Mouse (Mus musculus) ZHBTc4 (cell line): ENCODE measurements at regions not wholly inside any gene's neighbourhood (a gene's known extent, or its start where the extent isn't known, plus 50 kb on each side); places are given as distances from the start of the nearest gene placed in this dataset.
"Not testable (repeated sequence)": the region's sequence is repeated elsewhere in the genome, so short reads cannot be mapped to it uniquely, and the experiment has no call there.

ENCODE experiments used
- DNase-seq: peaks from one replicate; pipeline ENCODE4 v3.0.0-alpha.2; 2011; ENCODE audit warnings: low read depth, low spot score

DNA sequence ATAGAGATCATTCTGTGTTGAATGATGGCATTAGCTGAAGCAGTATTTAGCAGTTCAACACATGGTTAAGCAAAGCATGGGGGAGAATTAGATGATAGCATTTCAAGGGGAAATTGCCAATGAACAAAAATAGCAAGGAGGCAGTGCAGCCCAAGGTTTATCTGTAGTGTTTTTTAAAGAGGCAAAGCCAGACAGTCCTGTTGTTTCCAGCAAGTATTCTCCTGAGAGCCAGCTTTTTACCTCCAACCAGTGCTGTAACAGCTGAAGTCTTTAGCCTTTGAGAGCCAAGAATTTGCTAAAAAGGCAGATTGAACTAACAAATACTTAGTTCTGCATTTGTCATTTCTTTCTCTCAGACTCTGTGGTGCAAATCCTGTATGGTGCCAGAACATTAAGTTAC is 305.1 kb upstream of the Arx start:
- DNase-seq: no peak

DNA sequence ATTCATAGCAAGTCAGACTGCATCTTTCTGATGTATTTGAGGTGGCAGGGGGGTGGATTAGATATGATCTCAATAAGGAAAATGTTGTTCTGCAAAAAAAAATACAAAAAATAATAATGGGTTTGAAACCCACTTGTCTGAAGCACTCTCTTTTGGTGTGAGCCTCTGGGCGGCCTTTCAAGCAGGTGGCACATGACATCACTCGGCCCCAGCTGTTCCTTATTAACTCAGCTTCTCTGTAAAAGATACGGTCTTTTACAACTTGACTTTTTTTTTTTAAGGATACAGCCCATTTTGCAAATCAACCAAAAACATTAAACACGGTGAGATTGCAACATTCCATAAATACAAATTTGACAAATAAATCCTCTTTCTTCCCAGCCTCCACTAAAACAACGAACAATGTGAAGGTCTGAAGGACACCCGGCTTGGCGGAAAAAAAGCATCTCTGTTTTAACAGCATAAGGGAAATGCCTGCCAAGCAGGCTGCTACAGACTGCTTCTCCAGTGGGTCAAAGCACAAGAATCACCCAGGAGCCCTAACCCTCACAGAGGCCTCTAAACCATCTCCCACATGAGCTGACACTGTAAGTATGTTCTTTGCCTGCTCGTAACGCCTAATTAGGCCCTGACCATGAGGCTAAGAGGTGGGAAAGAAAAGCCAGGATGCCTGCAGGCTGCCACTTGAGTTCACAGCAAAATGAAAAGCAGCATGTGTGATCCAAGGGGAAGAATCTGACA is 283.8 kb upstream of the Arx start:
- DNase-seq: no peak

- DNase-seq: no peak
Observed at GRCm38 (mm10) chrX:93006681-93007080, 279.6 kb upstream of the Arx start.

DNA sequence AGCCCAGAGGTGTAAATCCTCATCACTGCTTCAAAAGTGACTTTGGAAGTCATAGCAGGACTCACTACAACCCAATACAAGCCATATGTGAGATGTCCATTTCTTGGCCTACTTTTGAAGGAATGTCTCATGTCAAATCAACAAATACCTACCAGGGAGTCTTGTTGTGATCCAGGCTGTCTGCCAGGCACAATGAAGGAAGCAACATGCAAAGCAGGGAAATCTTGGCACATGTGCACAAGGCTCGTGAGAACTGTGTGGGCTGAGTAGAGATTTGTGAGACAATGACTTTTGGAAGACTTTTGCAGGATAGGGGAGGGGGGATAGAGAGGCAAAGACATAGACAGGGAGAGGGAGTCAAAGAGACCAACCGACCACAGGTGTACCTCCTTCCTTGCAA is 274.7 kb upstream of the Arx start:
- DNase-seq: no peak

DNA sequence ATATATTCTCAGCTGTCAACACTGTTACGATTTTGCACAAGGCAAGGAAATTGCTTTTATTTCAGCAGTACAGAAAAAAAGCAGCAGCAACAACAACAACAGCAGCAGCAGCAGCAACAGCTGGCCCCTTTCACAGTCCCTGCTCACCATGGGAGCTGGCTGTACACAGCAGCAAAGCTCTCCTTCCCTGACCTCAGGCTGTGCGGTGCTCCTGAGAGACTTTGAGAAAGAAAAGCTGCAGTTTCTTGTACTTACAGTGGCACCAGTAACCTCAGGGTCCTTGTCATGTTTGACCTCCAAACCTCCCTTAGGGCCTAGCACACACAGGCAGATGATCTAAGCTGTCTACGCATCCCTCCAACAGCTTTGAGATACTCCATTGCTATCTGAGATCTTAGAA is 269.9 kb upstream of the Arx start:
- no peak for DNase-seq

- DNase-seq: no peak
Observed at GRCm38 (mm10) chrX:93041096-93041495, 245.1 kb upstream of the Arx start.

- no peak for DNase-seq
Observed at GRCm38 (mm10) chrX:93042736-93043135, 243.5 kb upstream of the Arx start.

GRCm38 (mm10) chrX:93048967-93049754 is 237.1 kb upstream of the Arx start:
- DNase-seq: no peak

DNA sequence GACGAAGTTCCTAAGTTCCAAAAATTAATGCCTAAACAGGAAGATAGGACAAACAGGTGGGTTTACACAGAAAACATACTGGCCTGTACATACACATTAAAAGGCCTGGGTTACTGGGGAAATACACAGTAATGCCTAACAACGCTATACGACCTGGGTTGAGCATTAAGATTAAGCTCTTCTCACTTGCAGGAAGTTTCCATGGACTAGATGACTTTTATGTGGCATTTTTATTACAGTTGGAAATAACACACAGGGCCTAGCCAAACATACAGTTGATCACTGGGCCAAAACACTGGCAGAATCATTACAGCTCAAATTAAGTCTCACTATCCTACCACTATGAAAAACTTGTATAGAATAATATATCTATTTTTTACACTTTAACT is 236.5 kb upstream of the Arx start:
- DNase-seq: no peak

DNA sequence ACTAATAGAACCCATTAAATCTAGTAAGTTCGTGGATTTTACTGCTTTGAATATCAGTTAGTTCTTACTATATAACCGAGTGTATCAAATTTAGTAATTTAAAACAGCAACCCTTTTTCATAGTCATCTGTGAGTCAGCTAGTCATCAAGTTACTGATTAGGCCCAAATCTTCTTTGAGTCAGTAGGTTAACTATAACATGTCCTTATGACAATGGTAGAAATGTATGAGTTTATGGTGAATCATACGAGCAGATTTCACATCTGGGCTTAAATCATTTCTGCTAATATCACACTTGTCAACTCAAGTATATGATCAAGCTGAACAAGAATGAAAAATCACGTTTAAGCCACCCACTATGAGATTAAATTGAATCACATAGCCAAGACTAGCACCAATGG is 226.7 kb upstream of the Arx start:
- no peak for DNase-seq

GRCm38 (mm10) chrX:93068884-93069283 is 217.4 kb upstream of the Arx start:
- no peak for DNase-seq

DNA sequence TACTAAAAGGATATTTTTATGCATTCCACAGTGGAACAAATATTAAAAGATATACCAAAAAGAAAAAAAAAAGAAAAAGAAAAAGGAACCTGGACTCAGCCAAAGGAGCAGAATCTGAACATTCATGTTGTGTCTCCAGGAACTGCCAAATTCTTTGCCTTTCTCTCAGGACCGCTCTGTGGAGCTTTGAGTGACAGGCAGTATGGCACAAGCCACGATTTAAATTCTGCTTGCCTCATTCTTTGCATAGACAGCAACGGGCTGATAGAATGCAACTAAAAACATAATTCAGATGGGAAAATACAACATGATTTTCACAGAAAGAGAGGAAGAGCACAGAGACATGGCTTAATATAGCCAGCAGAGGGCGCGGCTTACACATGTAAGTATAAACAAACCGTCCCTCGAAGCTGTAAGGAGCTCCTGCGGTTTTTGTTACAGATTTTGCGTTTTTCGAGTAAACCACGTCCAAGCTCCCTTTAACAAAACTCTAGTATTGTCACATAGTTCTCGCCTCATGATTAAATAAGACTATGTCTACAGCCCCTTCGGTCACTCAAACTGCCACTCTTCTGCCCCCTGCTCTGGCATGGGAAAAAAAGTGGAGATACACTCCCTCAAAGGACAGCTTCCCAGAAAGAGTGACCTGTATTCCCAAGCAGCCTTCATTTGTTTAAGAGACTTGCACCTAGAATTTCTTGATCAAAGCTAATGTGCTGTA is 216.5 kb upstream of the Arx start:
- DNase-seq: peak; percentile 63

- DNase-seq: no peak
Observed at GRCm38 (mm10) chrX:93070290-93070611, 216.0 kb upstream of the Arx start.

GRCm38 (mm10) chrX:93088976-93089375 is 197.3 kb upstream of the Arx start:
- peak; percentile 29 for DNase-seq

GRCm38 (mm10) chrX:93097551-93097950 is 188.7 kb upstream of the Arx start:
- peak; percentile 80 for DNase-seq

DNA sequence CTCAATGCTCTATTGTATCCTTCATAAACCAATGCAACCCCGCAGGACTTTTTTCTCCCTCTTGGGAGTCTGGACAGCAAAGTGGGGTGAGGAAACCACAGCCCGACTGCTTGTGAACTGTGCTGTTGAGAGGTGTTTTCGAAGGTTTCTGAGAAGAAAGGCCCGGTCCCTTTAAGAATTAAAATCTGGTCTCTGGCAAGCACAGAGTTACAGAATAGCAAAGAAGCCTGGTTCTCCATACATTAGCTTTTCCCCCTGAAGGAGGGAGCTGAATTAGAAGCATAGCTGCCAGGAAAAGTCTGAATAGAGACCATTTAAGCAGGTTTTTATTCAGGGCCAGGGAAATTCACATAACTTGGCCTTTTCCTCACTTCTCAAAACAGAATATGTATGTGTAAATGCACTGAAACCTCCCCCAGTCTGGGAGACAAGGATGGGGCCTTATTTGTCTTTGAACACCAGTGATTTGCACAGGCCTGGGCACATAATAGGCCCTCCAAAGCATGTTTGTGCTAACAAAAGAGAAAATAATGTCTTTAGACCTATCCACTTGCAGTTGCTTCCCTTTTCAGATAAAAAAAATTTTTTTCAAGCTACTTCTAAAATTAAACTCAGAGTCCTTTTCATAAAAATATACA is 178.2 kb upstream of the Arx start:
- DNase-seq: no peak

GRCm38 (mm10) chrX:93154367-93154766 is 131.9 kb upstream of the Arx start:
- not testable (repeated sequence) for DNase-seq

GRCm38 (mm10) chrX:93159105-93159504 is 127.1 kb upstream of the Arx start:
- no peak for DNase-seq

- no peak for DNase-seq
Observed at GRCm38 (mm10) chrX:93160956-93161355, 125.3 kb upstream of the Arx start.
